Mouse (Mus musculus): Measurements from ENCODE around the gene Mcm8. TPM values are rescaled to one million over a fixed set of nuclear protein-coding genes. Genes with fewer than 3 reads are reported as not detected.

Mcm8 gene
- polyA plus RNA-seq, 1 experiment from 2014 or later: 23.3 TPM

DNA sequence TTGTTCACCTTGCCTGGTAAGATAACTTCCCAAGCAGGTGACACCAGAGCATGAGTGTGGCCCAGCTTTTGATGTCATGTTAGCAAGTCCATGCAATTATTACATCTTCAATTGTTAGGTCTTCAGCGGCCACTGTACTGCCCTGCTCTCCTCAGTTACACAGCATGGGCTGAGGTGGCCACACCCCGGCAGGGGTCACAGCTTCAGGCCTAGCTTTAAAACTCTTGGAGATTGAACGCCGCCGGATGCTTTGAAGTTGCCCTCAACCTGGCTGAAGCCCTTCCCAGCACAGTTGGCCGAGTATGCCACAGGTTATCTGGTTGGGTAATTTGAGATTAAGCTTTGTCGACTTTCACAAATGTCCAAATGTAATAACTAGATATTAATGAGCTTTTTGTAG is 31.6 kb downstream of the Mcm8 start:
- Histone ChIP-seq H3K9ac (replicated peaks) (peak overlapping the region; percentile 96), H3K27me3 (no peaks in the 10 kb centered on the region), H3K4me3 (replicated peaks) (peak overlapping the region; percentile 95), H3K9me3 (no peaks in the 10 kb centered on the region), H3K4me1 (replicated peaks) (peaks cover 14% of the 10 kb centered on the region), H3K4me2 (peak overlapping the region; percentile 65), H3K27ac (no peak overlapping the region), H3K36me3 (peaks cover 25% of the 10 kb centered on the region)
- 20% methylated on average over 7 of the region's 7 CpGs for WGBS
- no peak; the same call in 1 of the 2 replicates for ATAC-seq (ENCODE audit: insufficient number of reproducible peaks, insufficient read depth, low FRiP score, low TSS enrichment, low read depth)

DNA sequence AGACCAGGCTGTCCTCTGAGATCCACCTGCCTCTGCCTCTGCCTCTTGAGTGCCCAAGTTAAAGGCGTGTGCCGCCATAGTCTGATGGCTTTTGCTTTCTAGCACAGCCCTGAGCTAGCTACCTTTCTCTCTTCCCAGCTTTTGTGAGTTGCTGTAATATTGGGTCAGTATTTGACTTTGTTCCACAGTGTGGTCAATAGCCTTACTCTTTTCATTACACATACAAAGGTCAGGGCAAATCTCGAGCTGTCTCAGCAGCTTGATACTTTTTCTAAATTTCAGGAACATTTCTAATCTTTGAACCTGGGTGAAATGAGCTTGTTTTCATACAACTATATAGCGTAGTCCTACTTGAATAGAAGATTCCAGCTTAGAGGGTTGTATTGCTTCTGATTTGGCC is 32.4 kb downstream of the Mcm8 start:
- Histone ChIP-seq H3K27ac (no peak overlapping the region), H3K4me2 (peak overlapping the region; percentile 65), H3K27me3 (no peaks in the 10 kb centered on the region), H3K4me3 (replicated peaks) (no peak overlapping the region), H3K36me3 (peaks cover 33% of the 10 kb centered on the region), H3K9me3 (no peaks in the 10 kb centered on the region), H3K9ac (replicated peaks) (no peak overlapping the region), H3K4me1 (replicated peaks) (peaks cover 14% of the 10 kb centered on the region)
- ATAC-seq (ENCODE audit: insufficient number of reproducible peaks, insufficient read depth, low FRiP score, low TSS enrichment, low read depth): no peak
- WGBS: 89% methylated on average over 4 of the region's 4 CpGs

DNA sequence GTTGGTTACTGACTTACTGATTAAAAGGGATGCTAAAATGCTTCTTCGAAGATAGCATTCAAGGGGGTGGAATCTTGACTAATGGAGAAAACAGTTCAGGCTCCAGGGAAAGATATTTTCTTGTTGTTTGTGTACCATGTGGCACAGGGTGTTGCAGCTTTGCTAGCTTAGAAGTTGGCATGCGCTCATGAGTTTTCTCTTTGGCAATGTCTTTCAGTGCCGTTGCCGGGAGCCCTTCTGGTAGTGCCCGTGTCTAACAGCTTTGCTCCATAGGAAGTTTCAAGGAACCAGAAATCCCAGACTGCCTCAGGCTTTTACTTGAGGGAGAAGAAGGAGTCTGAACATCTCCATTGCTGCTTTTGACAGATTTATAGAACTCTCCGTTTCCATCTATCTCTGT is 33.2 kb downstream of the Mcm8 start:
- Histone ChIP-seq H3K27me3 (no peaks in the 10 kb centered on the region), H3K4me2 (no peak overlapping the region), H3K27ac (no peak overlapping the region), H3K9me3 (no peaks in the 10 kb centered on the region), H3K9ac (replicated peaks) (no peak overlapping the region), H3K4me1 (replicated peaks) (peaks cover 14% of the 10 kb centered on the region), H3K4me3 (replicated peaks) (no peak overlapping the region), H3K36me3 (peaks cover 40% of the 10 kb centered on the region)
- ATAC-seq (ENCODE audit: insufficient number of reproducible peaks, insufficient read depth, low FRiP score, low TSS enrichment, low read depth): no peak
- 87% methylated on average over 6 of the region's 6 CpGs for WGBS

DNA sequence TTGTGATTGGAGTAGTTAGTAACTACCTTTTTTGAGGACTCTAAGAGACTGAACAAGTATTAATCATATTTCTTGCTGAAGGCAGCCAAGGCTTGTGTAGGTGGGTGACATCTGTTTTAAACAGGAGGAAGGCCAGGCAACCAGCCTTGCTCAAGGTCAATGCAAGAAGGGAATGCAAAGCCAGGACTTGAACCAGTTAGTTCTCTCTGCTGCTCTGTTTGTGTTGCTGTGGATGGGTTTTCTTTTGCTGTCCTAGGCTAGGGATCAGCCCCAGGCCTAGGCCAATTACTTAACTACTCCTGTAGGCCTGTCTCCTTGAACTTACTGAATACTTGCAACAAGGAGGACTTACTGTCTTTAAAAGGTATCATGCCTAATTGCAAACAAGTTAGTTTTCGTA is 37.1 kb downstream of the Mcm8 start:
- ATAC-seq (ENCODE audit: insufficient number of reproducible peaks, insufficient read depth, low FRiP score, low TSS enrichment, low read depth): no peak
- WGBS: 95% methylated on average over 1 of the region's 1 CpGs
- H3K27me3 ChIP-seq: no peaks in the 10 kb centered on the region
- no peak overlapping the region for H3K27ac ChIP-seq
- no peaks in the 10 kb centered on the region for H3K9me3 ChIP-seq
- H3K36me3 ChIP-seq: peaks cover 43% of the 10 kb centered on the region
- no peak overlapping the region for H3K4me3 ChIP-seq (replicated peaks)
- H3K4me2 ChIP-seq: no peak overlapping the region
- peaks cover 5% of the 10 kb centered on the region for H3K4me1 ChIP-seq (replicated peaks)
- H3K9ac ChIP-seq (replicated peaks): no peak overlapping the region

DNA sequence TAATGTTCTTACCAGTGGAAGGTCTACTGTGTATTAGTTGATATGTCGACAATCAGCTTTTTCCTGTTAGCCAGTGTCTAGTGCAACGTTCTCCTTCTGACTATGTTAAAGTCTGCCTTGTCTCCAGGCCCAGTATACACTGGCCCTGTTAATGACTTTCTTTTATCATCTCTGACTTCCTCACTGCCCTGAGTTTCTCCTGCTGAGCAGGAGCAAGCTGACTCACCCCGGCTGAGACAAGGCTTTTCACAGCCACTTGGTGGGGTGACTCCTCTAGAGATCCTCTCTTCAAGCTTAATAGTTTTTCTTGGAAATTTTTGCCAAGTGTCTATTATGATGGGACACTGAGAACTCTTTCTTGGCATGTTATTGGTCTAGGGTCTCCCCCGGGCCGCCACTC is 40.4 kb downstream of the Mcm8 start:
- ATAC-seq (ENCODE audit: insufficient number of reproducible peaks, insufficient read depth, low FRiP score, low TSS enrichment, low read depth): no peak
- Histone ChIP-seq H3K9ac (replicated peaks) (no peak overlapping the region), H3K36me3 (peaks cover 38% of the 10 kb centered on the region), H3K9me3 (no peaks in the 10 kb centered on the region), H3K4me2 (no peak overlapping the region), H3K27me3 (no peaks in the 10 kb centered on the region), H3K27ac (no peak overlapping the region), H3K4me1 (replicated peaks) (no peaks in the 10 kb centered on the region), H3K4me3 (replicated peaks) (no peak overlapping the region)
- WGBS: 78% methylated on average over 5 of the region's 5 CpGs

DNA sequence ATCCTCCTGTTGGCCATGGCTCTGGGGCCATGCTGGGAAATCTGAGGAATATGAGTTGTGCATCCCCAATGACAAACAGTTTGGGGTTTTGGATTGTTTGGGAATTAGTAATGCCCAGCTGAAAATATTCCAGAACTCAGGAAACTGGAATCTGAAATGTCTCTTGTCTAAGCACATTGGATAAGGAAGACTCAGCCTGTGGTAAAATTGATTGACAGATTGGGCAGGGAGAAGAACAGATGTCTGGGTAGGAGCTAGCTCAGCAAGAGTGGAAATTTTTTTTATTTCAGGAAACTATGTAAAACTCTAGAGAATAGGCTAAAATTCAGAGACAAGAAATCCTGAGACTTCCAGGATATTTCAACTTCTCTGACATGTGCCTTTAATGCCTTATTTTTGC is 44.5 kb downstream of the Mcm8 start:
- no peak overlapping the region for H3K9ac ChIP-seq (replicated peaks)
- H3K27ac ChIP-seq: no peak overlapping the region
- H3K9me3 ChIP-seq: no peaks in the 10 kb centered on the region
- peaks cover 31% of the 10 kb centered on the region; the same call in 1 of the 2 replicates for H3K36me3 ChIP-seq
- no peaks in the 10 kb centered on the region for H3K4me1 ChIP-seq (replicated peaks)
- H3K4me3 ChIP-seq (replicated peaks): no peak overlapping the region
- no peak for ATAC-seq (ENCODE audit: insufficient number of reproducible peaks, insufficient read depth, low FRiP score, low TSS enrichment, low read depth)
- no peaks in the 10 kb centered on the region for H3K27me3 ChIP-seq
- H3K4me2 ChIP-seq: no peak overlapping the region

DNA sequence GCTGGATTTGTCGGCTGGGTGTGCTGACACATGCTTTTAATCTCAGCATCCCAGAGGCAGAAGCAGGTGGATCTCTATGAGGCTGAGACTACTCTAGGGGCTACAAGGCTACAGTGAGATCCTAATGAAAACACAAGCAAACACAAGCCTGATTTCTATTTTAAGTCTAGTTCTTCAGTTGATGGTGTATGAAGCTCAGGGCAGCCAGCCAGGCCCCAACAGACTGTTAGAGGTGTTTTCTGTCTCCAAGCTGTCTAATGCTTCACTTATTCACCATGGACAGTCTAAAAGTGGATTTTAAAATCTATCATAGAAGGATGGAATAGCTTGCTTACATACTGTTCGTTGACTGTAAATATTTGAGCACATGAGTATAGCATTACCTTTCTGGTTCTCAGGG is 45.5 kb downstream of the Mcm8 start:
- no peak overlapping the region for H3K27ac ChIP-seq
- no peak for ATAC-seq (ENCODE audit: insufficient number of reproducible peaks, insufficient read depth, low FRiP score, low TSS enrichment, low read depth)
- no peak overlapping the region for H3K4me2 ChIP-seq
- no peak overlapping the region for H3K4me3 ChIP-seq (replicated peaks)
- WGBS: 93% methylated on average over 2 of the region's 2 CpGs
- H3K36me3 ChIP-seq: peaks cover 38% of the 10 kb centered on the region; the same call in 1 of the 2 replicates
- H3K4me1 ChIP-seq (replicated peaks): no peaks in the 10 kb centered on the region
- no peaks in the 10 kb centered on the region for H3K27me3 ChIP-seq
- H3K9me3 ChIP-seq: no peaks in the 10 kb centered on the region
- no peak overlapping the region for H3K9ac ChIP-seq (replicated peaks)

DNA sequence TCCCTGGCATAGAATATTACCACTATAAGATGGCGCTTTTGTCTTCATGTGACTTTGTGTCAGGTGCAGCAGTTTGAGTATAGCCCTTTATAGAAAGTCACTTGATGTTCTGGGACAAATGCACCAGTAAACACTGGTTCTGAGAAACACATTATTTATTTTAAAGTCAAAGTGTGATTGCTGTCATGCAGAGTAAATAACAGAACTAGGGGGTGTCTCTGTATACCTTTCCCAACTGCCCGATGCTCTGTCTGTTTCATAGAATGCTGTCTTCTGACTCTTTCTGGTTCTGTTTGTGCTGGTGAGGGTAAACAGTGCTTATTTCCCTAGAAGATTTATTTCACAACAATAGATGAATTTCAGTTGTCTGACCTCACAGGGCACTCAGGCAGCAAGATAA is 47.4 kb downstream of the Mcm8 start:
- no peak overlapping the region for H3K4me3 ChIP-seq (replicated peaks)
- no peaks in the 10 kb centered on the region for H3K4me1 ChIP-seq (replicated peaks)
- WGBS: 95% methylated on average over 2 of the region's 2 CpGs
- no peaks in the 10 kb centered on the region for H3K27me3 ChIP-seq
- peaks cover 41% of the 10 kb centered on the region; the same call in 1 of the 2 replicates for H3K36me3 ChIP-seq
- no peak overlapping the region for H3K4me2 ChIP-seq
- no peaks in the 10 kb centered on the region for H3K9me3 ChIP-seq
- no peak overlapping the region for H3K27ac ChIP-seq
- ATAC-seq (ENCODE audit: insufficient number of reproducible peaks, insufficient read depth, low FRiP score, low TSS enrichment, low read depth): no peak
- H3K9ac ChIP-seq (replicated peaks): no peak overlapping the region

DNA sequence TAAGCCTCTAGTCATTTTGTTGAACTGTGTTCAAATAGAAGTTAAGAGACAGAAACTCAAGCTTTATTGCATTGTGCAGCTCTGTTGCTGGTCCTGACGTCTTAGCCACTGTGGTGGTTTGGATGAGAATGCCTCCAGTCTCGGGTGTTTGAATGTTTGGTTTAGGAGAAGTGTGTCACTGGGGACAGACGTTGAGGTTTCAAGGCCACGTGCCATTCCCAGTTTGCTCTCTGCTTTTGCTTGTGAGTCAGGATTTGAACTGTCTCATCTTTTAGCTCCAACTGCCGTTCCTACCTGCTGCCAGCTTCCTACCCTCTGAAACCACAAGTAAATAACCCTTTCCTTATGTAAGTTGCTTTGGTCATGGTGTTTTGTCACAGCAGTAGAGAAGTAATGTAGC is 51.6 kb downstream of the Mcm8 start:
- Histone ChIP-seq H3K4me3 (replicated peaks) (no peak overlapping the region), H3K36me3 (peaks cover 33% of the 10 kb centered on the region; the same call in 1 of the 2 replicates), H3K9ac (replicated peaks) (no peak overlapping the region), H3K4me2 (no peak overlapping the region), H3K27me3 (no peaks in the 10 kb centered on the region), H3K27ac (no peak overlapping the region), H3K4me1 (replicated peaks) (no peaks in the 10 kb centered on the region), H3K9me3 (no peaks in the 10 kb centered on the region)
- WGBS: 70% methylated on average over 5 of the region's 5 CpGs
- ATAC-seq (ENCODE audit: insufficient number of reproducible peaks, insufficient read depth, low FRiP score, low TSS enrichment, low read depth): no peak

DNA sequence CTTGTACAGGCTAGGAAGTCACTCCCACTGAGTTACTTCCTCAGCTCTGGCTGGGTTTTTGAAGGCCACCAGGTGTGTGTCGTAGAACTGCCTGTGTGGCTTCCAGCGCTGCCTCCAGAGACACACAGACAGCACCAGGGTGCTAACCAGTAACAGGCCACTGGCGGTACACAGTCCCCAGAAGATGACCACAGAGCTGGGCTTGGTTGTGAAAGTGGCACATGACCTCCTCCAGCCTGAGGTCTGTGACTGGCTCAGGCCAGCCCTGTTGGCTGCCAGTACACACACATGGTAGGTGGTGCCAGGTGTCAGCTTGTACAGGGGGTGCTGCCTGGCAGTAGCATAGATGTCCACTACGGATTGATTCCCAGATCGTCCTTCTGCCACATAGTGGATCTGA is 53.7 kb downstream of the Mcm8 start:
- H3K4me3 ChIP-seq (replicated peaks): no peak overlapping the region
- no peaks in the 10 kb centered on the region for H3K4me1 ChIP-seq (replicated peaks)
- H3K4me2 ChIP-seq: no peak overlapping the region
- ATAC-seq (ENCODE audit: insufficient number of reproducible peaks, insufficient read depth, low FRiP score, low TSS enrichment, low read depth): no peak
- no peaks in the 10 kb centered on the region for H3K27me3 ChIP-seq
- WGBS: 79% methylated on average over 5 of the region's 5 CpGs
- H3K9me3 ChIP-seq: no peaks in the 10 kb centered on the region
- no peak overlapping the region for H3K9ac ChIP-seq (replicated peaks)
- no peak overlapping the region for H3K27ac ChIP-seq
- peaks cover 19% of the 10 kb centered on the region; the same call in 1 of the 2 replicates for H3K36me3 ChIP-seq

DNA sequence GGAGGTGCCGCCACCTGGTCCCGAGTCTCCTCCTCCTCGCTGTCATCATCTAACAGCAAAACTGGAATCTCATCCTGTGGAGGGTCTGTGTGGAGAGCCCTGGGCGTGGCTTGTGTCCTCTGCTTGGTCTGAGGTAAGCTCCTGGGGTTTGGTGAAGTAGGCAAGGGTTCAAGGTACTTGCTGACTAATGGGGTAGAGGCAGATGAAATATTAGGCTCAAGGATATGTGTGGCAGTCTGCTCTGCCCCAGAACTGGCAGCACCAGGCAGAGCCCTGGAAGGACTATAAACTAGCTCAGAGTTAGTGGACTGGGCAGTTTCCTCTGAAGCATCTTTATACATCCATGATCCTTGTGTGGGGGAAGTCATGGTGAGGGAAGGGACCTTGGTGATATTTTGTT is 54.3 kb downstream of the Mcm8 start:
- 65% methylated on average over 4 of the region's 4 CpGs for WGBS

DNA sequence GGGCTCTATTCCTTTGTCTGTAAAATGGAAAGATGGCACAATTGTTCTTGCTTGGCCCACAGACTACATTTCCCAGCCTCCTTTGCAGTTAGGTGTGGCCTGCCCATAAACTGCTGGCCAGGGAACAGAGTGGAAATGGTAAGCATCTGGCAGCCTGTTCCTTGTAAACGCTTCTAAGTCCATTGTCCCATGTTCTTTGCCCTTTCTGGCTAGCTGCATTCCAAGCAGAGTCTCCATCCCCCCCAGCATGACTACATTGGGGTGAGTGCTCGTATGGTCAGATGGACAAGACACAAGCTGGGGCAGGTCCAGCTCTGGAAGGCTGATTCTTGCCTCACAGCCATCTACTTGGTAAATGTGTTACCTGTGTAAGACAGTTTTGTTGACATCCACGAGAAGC is 55.7 kb downstream of the Mcm8 start:
- Histone ChIP-seq H3K36me3 (peaks cover 6% of the 10 kb centered on the region; the same call in 1 of the 2 replicates), H3K9ac (replicated peaks) (no peak overlapping the region), H3K4me1 (replicated peaks) (no peaks in the 10 kb centered on the region), H3K9me3 (no peaks in the 10 kb centered on the region), H3K27ac (no peak overlapping the region), H3K4me2 (no peak overlapping the region), H3K27me3 (no peaks in the 10 kb centered on the region), H3K4me3 (replicated peaks) (no peak overlapping the region)
- no peak for ATAC-seq (ENCODE audit: insufficient number of reproducible peaks, insufficient read depth, low FRiP score, low TSS enrichment, low read depth)
- 60% methylated on average over 3 of the region's 3 CpGs for WGBS

More for the DNA sequence above, 54.3 kb downstream of the Mcm8 start:
- Histone ChIP-seq H3K4me1 (replicated peaks) (no peaks in the 10 kb centered on the region), H3K27me3 (no peaks in the 10 kb centered on the region), H3K27ac (no peak overlapping the region), H3K9me3 (no peaks in the 10 kb centered on the region), H3K4me2 (no peak overlapping the region), H3K4me3 (replicated peaks) (no peak overlapping the region), H3K36me3 (peaks cover 15% of the 10 kb centered on the region; the same call in 1 of the 2 replicates), H3K9ac (replicated peaks) (no peak overlapping the region)
- no peak for ATAC-seq (ENCODE audit: insufficient number of reproducible peaks, insufficient read depth, low FRiP score, low TSS enrichment, low read depth)

All from limb, embryonic 12.5 days (tissue).